Mouse (Mus musculus) olfactory bulb, adult 2 months (tissue): ENCODE measurements around the gene Ccer2.

Source experiments
- CTCF ChIP-seq: fragments of 200-500 bp; IDR thresholded peaks from 2 replicates; pipeline ENCODE4 v1.5.1; 2012; ENCODE audit warnings: low read depth, mild to moderate bottlenecking, low read length, moderate library complexity; ENCODE audit not compliant: insufficient read depth
- POLR2A ChIP-seq: fragments of 200-500 bp; IDR thresholded peaks from 2 replicates; pipeline ENCODE4 v1.6.1; 2012; ENCODE audit warnings: mild to moderate bottlenecking, low read depth, low read length, moderate library complexity; ENCODE audit not compliant: insufficient read depth

DNA sequence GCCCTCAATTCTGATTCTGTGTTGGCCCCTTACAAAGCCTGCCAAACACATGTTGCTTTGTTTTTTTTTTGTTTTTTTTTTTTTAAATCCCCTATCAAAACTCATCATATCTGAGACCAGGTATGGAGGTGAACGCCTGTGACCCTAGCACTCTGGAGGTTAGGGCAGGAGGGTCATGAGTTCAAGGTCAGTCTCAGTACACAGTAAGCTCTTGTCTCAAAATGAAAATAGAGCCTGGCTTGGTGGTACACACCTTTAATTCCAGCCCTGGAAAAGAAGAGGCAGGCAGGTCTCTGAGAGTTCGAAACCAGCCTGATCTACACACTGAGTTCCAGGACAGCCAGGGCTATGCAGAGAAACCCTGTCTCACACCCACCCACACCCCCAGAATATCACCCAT, 36.3 kb upstream of the Ccer2 start:
- TF ChIP-seq CTCF (no peak), POLR2A (no peak)
